Mouse (Mus musculus): Measurements from ENCODE around the gene Mesd. TPM values are rescaled to one million over a fixed set of nuclear protein-coding genes. Genes with fewer than 3 reads are reported as not detected.

Mesd gene
- polyA plus RNA-seq, 1 experiment from 2014 or later = 109 TPM

DNA sequence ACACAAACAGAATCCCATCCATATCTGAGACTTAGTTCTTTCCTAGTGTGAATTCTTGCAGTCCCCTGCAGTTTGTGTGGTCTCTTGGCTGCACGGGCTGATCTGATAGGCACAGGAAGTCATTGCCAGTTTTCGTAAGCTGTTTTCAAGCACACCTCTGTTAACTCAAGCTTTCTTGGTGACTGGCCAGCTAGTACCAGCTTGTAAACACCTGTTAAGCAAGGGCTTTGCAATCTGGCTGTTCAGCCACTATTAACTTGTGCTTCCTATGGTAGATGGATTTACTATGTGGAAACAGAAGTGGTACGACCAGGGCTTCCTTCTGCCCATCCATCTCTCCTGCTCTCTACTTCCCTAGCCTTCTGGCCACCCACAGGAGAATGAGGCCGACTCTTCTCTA lies 36.0 kb downstream of the Mesd start:
- Histone ChIP-seq H3K4me3 (replicated peaks; ENCODE audit: low read depth, low read length) (no peak overlapping the region), H3K36me3 (ENCODE audit: insufficient read depth, low read length) (no peaks in the 10 kb centered on the region), H3K9me3 (replicated peaks; ENCODE audit: low read length) (no peaks in the 10 kb centered on the region), H3K27ac (no peak overlapping the region), H3K27me3 (ENCODE audit: insufficient read depth, low read length) (no peaks in the 10 kb centered on the region), H3K4me1 (replicated peaks; ENCODE audit: insufficient read depth, low read length) (no peaks in the 10 kb centered on the region), H3K4me2 (ENCODE audit: low read length) (no peak overlapping the region), H3K9ac (ENCODE audit: low read depth, low read length) (no peak overlapping the region)
- DNase-seq (ENCODE audit: low spot score) = no peak
- WGBS = 69% methylated on average over 4 of the region's 4 CpGs
- ATAC-seq (replicated peaks; ENCODE audit: low FRiP score, low read depth) = no peak
- no peak for TF ChIP-seq CTCF (IDR thresholded peaks at IDR 0.05; ENCODE audit: low read depth)

DNA sequence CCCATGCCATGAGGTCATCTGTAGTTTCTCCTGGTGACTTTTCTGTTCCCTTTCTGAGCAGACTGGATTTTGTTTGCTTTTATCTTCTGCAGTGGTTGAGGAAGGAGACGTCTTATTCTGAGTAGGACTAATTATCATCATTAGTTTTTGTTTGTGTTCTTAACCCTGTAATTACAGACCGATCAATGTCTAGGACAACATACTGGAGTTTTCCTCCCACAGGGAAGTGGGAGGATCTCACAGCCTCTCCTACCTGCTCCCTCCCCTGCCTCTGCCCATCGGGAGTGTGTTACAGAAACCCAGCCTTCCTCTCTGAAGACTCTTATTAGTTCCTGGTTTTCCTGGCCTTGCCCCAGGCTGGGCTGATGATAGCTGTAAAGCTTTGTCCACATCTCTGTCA lies 37.4 kb downstream of the Mesd start:
- no peak for TF ChIP-seq CTCF (IDR thresholded peaks at IDR 0.05; ENCODE audit: low read depth)
- H3K9ac ChIP-seq (ENCODE audit: low read depth, low read length) = no peak overlapping the region
- H3K4me2 ChIP-seq (ENCODE audit: low read length) = no peak overlapping the region
- H3K4me1 ChIP-seq (replicated peaks; ENCODE audit: insufficient read depth, low read length) = no peaks in the 10 kb centered on the region
- H3K27me3 ChIP-seq (ENCODE audit: insufficient read depth, low read length) = no peaks in the 10 kb centered on the region
- DNase-seq (ENCODE audit: low spot score) = no peak
- H3K4me3 ChIP-seq (replicated peaks; ENCODE audit: low read depth, low read length) = no peak overlapping the region
- no peak for ATAC-seq (replicated peaks; ENCODE audit: low FRiP score, low read depth)
- no peaks in the 10 kb centered on the region for H3K36me3 ChIP-seq (ENCODE audit: insufficient read depth, low read length)
- no peak overlapping the region for H3K27ac ChIP-seq
- H3K9me3 ChIP-seq (replicated peaks; ENCODE audit: low read length) = no peaks in the 10 kb centered on the region
- 9% methylated on average over 3 of the region's 3 CpGs for WGBS

DNA sequence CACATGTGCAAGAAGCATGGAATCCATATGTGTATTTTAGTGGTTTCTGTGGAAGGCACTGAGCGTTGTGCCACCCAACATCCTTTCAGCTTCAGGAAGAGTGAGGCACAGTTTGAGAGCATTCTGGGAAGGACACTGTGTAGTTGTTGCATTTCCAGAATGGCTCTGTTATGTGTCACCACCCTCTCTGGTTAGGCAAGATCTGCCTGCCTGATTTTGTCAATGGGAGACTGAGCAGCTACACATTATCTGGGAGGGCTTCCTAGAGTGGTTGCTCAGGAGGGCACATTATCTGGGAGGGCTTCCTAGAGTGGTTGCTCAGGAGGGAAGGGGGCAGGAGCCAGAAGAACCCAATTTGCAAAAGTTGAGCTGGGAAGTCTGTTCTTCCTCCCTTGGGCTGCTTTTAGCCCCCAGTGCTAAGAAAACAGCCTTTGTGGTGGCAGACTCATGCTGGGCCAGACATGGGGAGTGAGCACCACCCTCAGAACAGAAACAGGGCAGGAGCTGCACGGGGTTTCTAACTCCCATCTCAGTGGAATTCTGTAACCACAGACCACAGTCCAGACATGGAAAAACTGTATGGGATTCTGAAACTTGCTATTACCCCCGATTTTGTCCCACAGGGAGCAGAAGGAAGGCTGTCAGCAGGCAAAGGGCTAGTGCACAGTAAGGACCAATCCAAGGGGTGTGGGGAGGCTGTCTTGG lies 54.9 kb downstream of the Mesd start:
- 79% methylated on average over 3 of the region's 3 CpGs for WGBS
- no peak for TF ChIP-seq CTCF (IDR thresholded peaks at IDR 0.05; ENCODE audit: low read depth)
- DNase-seq (ENCODE audit: low spot score) (no peak), ATAC-seq (replicated peaks; ENCODE audit: low FRiP score, low read depth) (no peak)
- no peak overlapping the region for H3K27ac ChIP-seq
- H3K9ac ChIP-seq (ENCODE audit: low read depth, low read length) = no peak overlapping the region
- no peaks in the 10 kb centered on the region for H3K36me3 ChIP-seq (ENCODE audit: insufficient read depth, low read length)
- no peaks in the 10 kb centered on the region for H3K27me3 ChIP-seq (ENCODE audit: insufficient read depth, low read length)
- H3K4me1 ChIP-seq (replicated peaks; ENCODE audit: insufficient read depth, low read length) = no peaks in the 10 kb centered on the region
- H3K4me2 ChIP-seq (ENCODE audit: low read length) = no peak overlapping the region
- no peak overlapping the region for H3K4me3 ChIP-seq (replicated peaks; ENCODE audit: low read depth, low read length)
- no peaks in the 10 kb centered on the region for H3K9me3 ChIP-seq (replicated peaks; ENCODE audit: low read length)

DNA sequence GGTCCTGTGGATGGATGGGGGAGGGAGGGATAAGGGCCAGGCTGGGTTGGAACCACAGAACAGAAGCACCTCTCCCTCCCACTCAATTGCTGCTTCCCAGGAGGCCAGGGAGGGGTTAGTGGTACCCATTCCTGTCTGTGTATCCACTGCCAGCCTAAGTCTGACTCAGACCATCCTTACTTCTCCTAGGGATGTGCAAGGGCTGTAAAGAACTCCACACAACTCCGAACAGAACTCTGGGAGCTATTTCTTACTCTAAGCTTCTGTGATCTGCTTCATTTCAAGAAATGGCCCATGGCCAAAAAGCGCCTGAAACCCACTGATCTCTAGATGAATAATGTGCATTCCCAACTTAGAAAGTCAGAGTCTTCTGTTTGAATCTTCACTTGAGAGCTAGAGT lies 55.9 kb downstream of the Mesd start:
- no peak for ATAC-seq (replicated peaks; ENCODE audit: low FRiP score, low read depth)
- H3K4me1 ChIP-seq (replicated peaks; ENCODE audit: insufficient read depth, low read length) = no peaks in the 10 kb centered on the region
- no peak overlapping the region for H3K27ac ChIP-seq
- DNase-seq (ENCODE audit: low spot score) = no peak
- no peak overlapping the region for H3K9ac ChIP-seq (ENCODE audit: low read depth, low read length)
- no peaks in the 10 kb centered on the region for H3K36me3 ChIP-seq (ENCODE audit: insufficient read depth, low read length)
- no peak overlapping the region for H3K4me2 ChIP-seq (ENCODE audit: low read length)
- TF ChIP-seq CTCF (IDR thresholded peaks at IDR 0.05; ENCODE audit: low read depth) = no peak
- H3K9me3 ChIP-seq (replicated peaks; ENCODE audit: low read length) = no peaks in the 10 kb centered on the region
- H3K27me3 ChIP-seq (ENCODE audit: insufficient read depth, low read length) = no peaks in the 10 kb centered on the region
- no peak overlapping the region for H3K4me3 ChIP-seq (replicated peaks; ENCODE audit: low read depth, low read length)
- WGBS = 78% methylated on average over 2 of the region's 2 CpGs

DNA sequence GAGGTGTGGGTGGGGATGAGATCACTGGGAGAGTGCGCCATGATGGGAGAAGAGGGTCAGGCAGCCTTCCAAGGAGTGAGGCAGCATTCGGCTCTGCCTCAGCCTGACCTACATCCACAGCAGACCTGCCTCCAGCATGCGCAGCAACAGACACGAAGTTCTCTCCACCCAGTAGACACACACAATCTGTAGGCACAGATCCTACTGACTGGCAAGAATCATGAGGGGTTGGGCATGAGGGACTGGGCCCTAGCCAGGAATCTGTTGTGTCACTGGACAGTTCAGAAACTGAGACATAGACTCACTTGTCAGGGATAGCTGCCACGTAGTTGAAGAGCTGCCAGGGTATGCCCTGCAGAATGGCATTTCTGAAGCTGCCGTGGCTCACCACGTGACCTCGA lies 57.4 kb downstream of the Mesd start:
- TF ChIP-seq CTCF (IDR thresholded peaks at IDR 0.05; ENCODE audit: low read depth) = no peak
- no peak overlapping the region for H3K9ac ChIP-seq (ENCODE audit: low read depth, low read length)
- no peaks in the 10 kb centered on the region for H3K27me3 ChIP-seq (ENCODE audit: insufficient read depth, low read length)
- no peak for DNase-seq (ENCODE audit: low spot score)
- H3K4me1 ChIP-seq (replicated peaks; ENCODE audit: insufficient read depth, low read length) = no peaks in the 10 kb centered on the region
- H3K4me2 ChIP-seq (ENCODE audit: low read length) = no peak overlapping the region
- WGBS = 92% methylated on average over 8 of the region's 8 CpGs
- no peak overlapping the region for H3K27ac ChIP-seq
- no peak overlapping the region for H3K4me3 ChIP-seq (replicated peaks; ENCODE audit: low read depth, low read length)
- H3K9me3 ChIP-seq (replicated peaks; ENCODE audit: low read length) = no peaks in the 10 kb centered on the region
- no peaks in the 10 kb centered on the region for H3K36me3 ChIP-seq (ENCODE audit: insufficient read depth, low read length)
- no peak for ATAC-seq (replicated peaks; ENCODE audit: low FRiP score, low read depth)

DNA sequence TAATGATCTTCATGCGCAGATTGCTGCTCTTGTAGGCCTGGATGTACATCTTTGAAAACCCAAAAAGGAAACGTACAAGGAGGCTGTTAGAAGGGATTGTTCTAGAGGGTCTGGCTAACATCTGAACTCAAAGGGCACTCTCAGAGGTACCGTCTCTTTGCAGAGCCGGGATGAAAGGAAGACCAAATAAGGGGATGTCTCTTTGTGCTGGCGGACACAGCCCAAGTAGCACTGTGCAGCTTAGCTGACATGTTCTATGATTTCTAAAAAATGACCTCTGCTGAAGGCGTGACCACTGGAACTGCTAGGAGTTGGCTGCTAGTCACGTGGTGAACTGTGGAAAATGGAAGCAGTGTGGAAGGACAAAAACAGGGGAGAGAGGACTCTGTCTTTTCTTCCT lies 64.5 kb downstream of the Mesd start:
- H3K9ac ChIP-seq (ENCODE audit: low read depth, low read length) = no peak overlapping the region
- H3K4me3 ChIP-seq (replicated peaks; ENCODE audit: low read depth, low read length) = no peak overlapping the region
- no peak overlapping the region for H3K27ac ChIP-seq
- 63% methylated on average over 7 of the region's 7 CpGs for WGBS
- DNase-seq (ENCODE audit: low spot score) = no peak
- H3K4me1 ChIP-seq (replicated peaks; ENCODE audit: insufficient read depth, low read length) = no peaks in the 10 kb centered on the region
- no peaks in the 10 kb centered on the region for H3K27me3 ChIP-seq (ENCODE audit: insufficient read depth, low read length)
- no peak for TF ChIP-seq CTCF (IDR thresholded peaks at IDR 0.05; ENCODE audit: low read depth)
- no peaks in the 10 kb centered on the region for H3K36me3 ChIP-seq (ENCODE audit: insufficient read depth, low read length)
- H3K9me3 ChIP-seq (replicated peaks; ENCODE audit: low read length) = no peaks in the 10 kb centered on the region
- no peak for ATAC-seq (replicated peaks; ENCODE audit: low FRiP score, low read depth)
- H3K4me2 ChIP-seq (ENCODE audit: low read length) = no peak overlapping the region

DNA sequence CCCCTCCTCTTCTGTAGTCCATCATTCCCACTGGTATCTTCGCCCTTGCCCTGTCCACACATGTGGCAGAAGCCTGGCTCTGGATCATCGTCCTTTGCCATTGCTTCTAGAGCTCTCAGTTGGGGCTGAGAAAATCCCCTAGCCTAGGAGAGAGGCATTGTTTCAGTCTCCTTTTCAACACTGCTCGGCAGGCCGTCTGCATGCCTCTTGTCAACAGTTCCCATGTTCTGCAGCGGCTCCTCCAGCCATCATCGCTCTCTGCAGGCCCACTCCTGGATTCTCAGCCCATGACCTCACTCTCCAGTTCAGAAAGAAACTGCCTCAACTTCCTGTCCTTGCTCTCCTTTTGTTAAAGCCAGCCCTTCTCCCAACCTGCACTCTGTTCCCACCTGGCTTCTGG lies 65.4 kb downstream of the Mesd start:
- DNase-seq (ENCODE audit: low spot score) = no peak
- Histone ChIP-seq H3K9me3 (replicated peaks; ENCODE audit: low read length) (no peaks in the 10 kb centered on the region), H3K27me3 (ENCODE audit: insufficient read depth, low read length) (no peaks in the 10 kb centered on the region), H3K4me1 (replicated peaks; ENCODE audit: insufficient read depth, low read length) (no peaks in the 10 kb centered on the region), H3K4me3 (replicated peaks; ENCODE audit: low read depth, low read length) (no peak overlapping the region), H3K27ac (no peak overlapping the region), H3K9ac (ENCODE audit: low read depth, low read length) (no peak overlapping the region), H3K4me2 (ENCODE audit: low read length) (no peak overlapping the region), H3K36me3 (ENCODE audit: insufficient read depth, low read length) (no peaks in the 10 kb centered on the region)
- TF ChIP-seq CTCF (IDR thresholded peaks at IDR 0.05; ENCODE audit: low read depth) = no peak
- WGBS = 86% methylated on average over 6 of the region's 6 CpGs
- ATAC-seq (replicated peaks; ENCODE audit: low FRiP score, low read depth) = no peak

Other genes starting within 250 kb of the Mesd start
- gene Il16, start 138.7 kb upstream of the Mesd start, polyA plus RNA-seq (2015; fragmentation: Nextera tagmentation; extraction: Ambion mirVana) = 3.1 and 3.6 TPM in 2 replicates
- gene Cfap161, start 89.6 kb upstream of the Mesd start, polyA plus RNA-seq (2015; fragmentation: Nextera tagmentation; extraction: Ambion mirVana) = 0.27 and 0.34 TPM in 2 replicates
- 10.0 and 12.8 TPM in 2 replicates for gene Tlnrd1, start 161 bp upstream of the Mesd start, polyA plus RNA-seq (2015; fragmentation: Nextera tagmentation; extraction: Ambion mirVana)
- gene Cemip, start 202.0 kb downstream of the Mesd start, polyA plus RNA-seq (2015; fragmentation: Nextera tagmentation; extraction: Ambion mirVana) = 0.17 and 0.28 TPM in 2 replicates